Mouse (Mus musculus) G1E (cell line): ENCODE measurements around the gene Gpx1. TPM values are rescaled to one million over a fixed set of nuclear protein-coding genes. Genes with fewer than 3 reads are reported as not detected.

Experiments
- ATAC-seq: 2 replicates; pipeline ENCODE4 v1.8.0; 2016; ENCODE audit warnings: mild to moderate bottlenecking; ENCODE audit not compliant: insufficient number of reproducible peaks, poor library complexity, low FRiP score, severe bottlenecking; ENCODE audit errors: extremely low read depth
- DNase-seq: peaks from one replicate; pipeline ENCODE4 v3.0.0; 2012; ENCODE audit warnings: low spot score
- H3K27me3 ChIP-seq: 2 replicates; pipeline ENCODE4 v1.6.1; 2012; ENCODE audit warnings: mild to moderate bottlenecking, low read length, inconsistent platforms; ENCODE audit not compliant: insufficient read depth
- H3K36me3 ChIP-seq: replicated peaks from 2 replicates; pipeline ENCODE3; 2012; ENCODE audit warnings: mild to moderate bottlenecking, inconsistent platforms
- H3K4me1 ChIP-seq: 2 replicates; pipeline ENCODE4 v1.6.1; 2012; ENCODE audit warnings: low read depth, low read length, inconsistent platforms, mixed read lengths; ENCODE audit not compliant: insufficient read depth
- H3K4me3 ChIP-seq: 2 replicates; pipeline ENCODE4 v1.5.1; 2012; ENCODE audit warnings: low read depth, mild to moderate bottlenecking, inconsistent platforms, low read length, moderate library complexity, mixed read lengths
- H3K9me3 ChIP-seq: replicated peaks from 2 replicates; pipeline ENCODE4 v1.6.1; 2012; ENCODE audit warnings: inconsistent platforms
- CTCF ChIP-seq: IDR thresholded peaks from 2 replicates; pipeline ENCODE4 v1.5.1; 2012; ENCODE audit warnings: low read depth, low read length, inconsistent platforms, mixed read lengths
- GATA1 ChIP-seq: IDR thresholded peaks from 2 replicates; pipeline ENCODE4 v1.6.1; 2012; ENCODE audit warnings: borderline replicate concordance, low read length, inconsistent platforms, mixed read lengths
- GATA2 ChIP-seq: IDR thresholded peaks from 2 replicates; pipeline ENCODE4 v1.6.1; 2012; ENCODE audit warnings: low read depth, low read length, inconsistent platforms, borderline replicate concordance
- POLR2AphosphoS5 ChIP-seq: IDR thresholded peaks from 2 replicates; pipeline ENCODE4 v1.6.1; 2012; ENCODE audit warnings: low read depth, low read length, inconsistent platforms; ENCODE audit not compliant: insufficient replicate concordance
- TAL1 ChIP-seq: conservative IDR thresholded peaks from 2 replicates; pipeline ENCODE4 v1.6.1; 2012; ENCODE audit warnings: low read depth, low read length, inconsistent platforms, mixed read lengths
- polyA plus RNA-seq: library from polyadenylated mRNA; stranded (reverse); fragments of >175 nt; gene quantifications from 2 replicates; pipeline ENCODE4 v1.2.3, GENCODE M21; 2012
- total RNA-seq, 2 experiments: library from RNA; stranded (forward) in 1 of 2; stranded (reverse) in 1 of 2; fragments of 200-1000 nt in 1 of 2; fragments of >200 nt in 1 of 2; fragmentation: Nextera tagmentation in 1 of 2; gene quantifications; 2 replicates each; pipeline ENCODE4 v1.2.3; 2014 to 2017

Gpx1 gene
- total and polyA plus RNA-seq, 3 experiments: 543 to 1,695 (median 1,228) TPM

DNA sequence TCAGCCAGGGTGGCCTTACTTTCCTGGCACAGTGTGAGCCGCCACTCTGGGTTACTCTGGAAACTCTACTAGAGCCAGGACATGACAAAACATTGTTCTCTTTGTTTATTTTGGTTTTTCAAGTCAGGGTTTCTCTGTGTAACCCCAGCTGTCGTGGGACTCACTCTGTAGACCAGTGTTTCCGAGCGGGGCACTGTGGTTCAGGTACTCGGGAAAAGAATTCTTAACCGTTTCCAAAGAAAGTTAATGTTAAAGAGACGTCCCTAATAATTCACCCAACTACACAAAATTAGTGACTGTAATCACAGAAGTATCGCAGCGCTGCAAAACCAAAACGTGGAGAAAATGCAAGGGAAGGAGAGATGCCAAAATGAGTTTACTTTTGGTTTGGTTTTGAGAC is 49.9 kb downstream of the Gpx1 start:
- no peak for DNase-seq
- ATAC-seq: no peak
- TF ChIP-seq CTCF (no peak), GATA2 (no peak), POLR2AphosphoS5 (no peak), TAL1 (no peak), GATA1 (no peak)
- Histone ChIP-seq H3K9me3 (no peaks in the 10 kb centered on the region), H3K4me3 (no peak overlapping the region), H3K27me3 (no peaks in the 10 kb centered on the region), H3K4me1 (no peaks in the 10 kb centered on the region; the same call in 1 of the 2 replicates), H3K36me3 (peaks cover 96% of the 10 kb centered on the region)

DNA sequence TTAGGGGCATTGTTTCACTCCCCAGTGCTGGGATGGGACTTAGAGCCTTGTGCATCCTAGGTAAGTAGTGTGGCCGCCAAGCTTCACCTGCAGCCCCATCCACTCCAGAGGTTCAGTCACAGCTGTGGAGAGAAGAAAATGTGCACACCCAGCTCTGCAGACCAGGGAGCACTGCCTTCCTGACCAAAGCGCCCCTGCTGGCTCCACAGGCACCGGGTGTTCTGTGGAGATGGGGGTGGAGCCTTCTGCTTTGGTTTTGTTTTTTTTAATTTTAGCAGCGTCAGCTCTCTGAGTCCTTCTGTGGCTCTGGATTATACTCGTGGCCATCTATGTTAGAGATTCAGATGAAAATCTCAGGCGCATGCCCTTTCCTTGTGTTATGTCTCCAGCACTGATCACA is 50.5 kb downstream of the Gpx1 start:
- H3K27me3 ChIP-seq: no peaks in the 10 kb centered on the region
- ATAC-seq: no peak
- no peak overlapping the region for H3K4me3 ChIP-seq
- no peaks in the 10 kb centered on the region for H3K9me3 ChIP-seq
- no peaks in the 10 kb centered on the region; the same call in 1 of the 2 replicates for H3K4me1 ChIP-seq
- H3K36me3 ChIP-seq: peaks cover 96% of the 10 kb centered on the region
- no peak for DNase-seq
- TF ChIP-seq TAL1 (no peak), POLR2AphosphoS5 (no peak), GATA2 (no peak), CTCF (no peak), GATA1 (no peak)

Other genes with a start within 250 kb of the Gpx1 start
Only the 20 nearest of the 21 such genes appear.
- 4.7 and 5.0 TPM in 2 replicates for gene Bsn, start 148.5 kb upstream of the Gpx1 start, total RNA-seq (2014; fragmentation: Nextera tagmentation)
- 2.8 and 3.1 TPM in 2 replicates for gene Bsn, start 148.5 kb upstream of the Gpx1 start, total RNA-seq (2017)
- gene Bsn, start 148.5 kb upstream of the Gpx1 start, polyA plus RNA-seq: 6.1 and 7.9 TPM in 2 replicates
- gene Dag1, start 74.9 kb upstream of the Gpx1 start, total RNA-seq (2014; fragmentation: Nextera tagmentation): 21.9 and 22.1 TPM in 2 replicates
- 6.0 and 6.1 TPM in 2 replicates for gene Dag1, start 74.9 kb upstream of the Gpx1 start, total RNA-seq (2017)
- gene Dag1, start 74.9 kb upstream of the Gpx1 start, polyA plus RNA-seq: 11.9 and 13.5 TPM in 2 replicates
- gene Nicn1, start 48.5 kb upstream of the Gpx1 start, total RNA-seq (2014; fragmentation: Nextera tagmentation): 17.6 and 20.2 TPM in 2 replicates
- gene Nicn1, start 48.5 kb upstream of the Gpx1 start, total RNA-seq (2017): 5.8 and 7.6 TPM in 2 replicates
- gene Nicn1, start 48.5 kb upstream of the Gpx1 start, polyA plus RNA-seq: 0.35 and 0.52 TPM in 2 replicates
- gene Amt, start 42.0 kb upstream of the Gpx1 start, total RNA-seq (2014; fragmentation: Nextera tagmentation): 0.90 and 1.2 TPM in 2 replicates
- gene Amt, start 42.0 kb upstream of the Gpx1 start, total RNA-seq (2017): 0.44 and 0.93 TPM in 2 replicates
- 0.03 and 0.09 TPM in 2 replicates for gene Amt, start 42.0 kb upstream of the Gpx1 start, polyA plus RNA-seq
- gene Rhoa, start 32.8 kb upstream of the Gpx1 start, total RNA-seq (2014; fragmentation: Nextera tagmentation): 409 and 426 TPM in 2 replicates
- gene Rhoa, start 32.8 kb upstream of the Gpx1 start, total RNA-seq (2017): 215 and 235 TPM in 2 replicates
- gene Rhoa, start 32.8 kb upstream of the Gpx1 start, polyA plus RNA-seq: 122 and 136 TPM in 2 replicates
- gene Tcta, start 32.7 kb upstream of the Gpx1 start, total RNA-seq (2014; fragmentation: Nextera tagmentation): 24.2 TPM in 2 replicates
- gene Tcta, start 32.7 kb upstream of the Gpx1 start, total RNA-seq (2017): 11.9 and 14.6 TPM in 2 replicates
- gene Tcta, start 32.7 kb upstream of the Gpx1 start, polyA plus RNA-seq: 1.5 and 3.6 TPM in 2 replicates
- 126 and 131 TPM in 2 replicates for gene Usp4, start 8.9 kb downstream of the Gpx1 start, total RNA-seq (2014; fragmentation: Nextera tagmentation)
- 76.5 and 78.6 TPM in 2 replicates for gene Usp4, start 8.9 kb downstream of the Gpx1 start, total RNA-seq (2017)
- gene Usp4, start 8.9 kb downstream of the Gpx1 start, polyA plus RNA-seq: 60.8 and 97.3 TPM in 2 replicates
- gene 1700102P08Rik, start 53.9 kb downstream of the Gpx1 start, total RNA-seq (2014; fragmentation: Nextera tagmentation): not detected in 2 replicates
- gene 1700102P08Rik, start 53.9 kb downstream of the Gpx1 start, total RNA-seq (2017): 0.44 and 1.3 TPM in 2 replicates
- gene 1700102P08Rik, start 53.9 kb downstream of the Gpx1 start, polyA plus RNA-seq: 0.29 and 0.81 TPM in 2 replicates
- not detected in 2 replicates for gene Ccdc36, start 89.6 kb downstream of the Gpx1 start, total RNA-seq (2014; fragmentation: Nextera tagmentation)
- gene Ccdc36, start 89.6 kb downstream of the Gpx1 start, total RNA-seq (2017): 0.22 TPM in 1 of 2 replicates, not detected in the other
- not detected in 2 replicates for gene Ccdc36, start 89.6 kb downstream of the Gpx1 start, polyA plus RNA-seq
- gene BC048562, start 97.6 kb downstream of the Gpx1 start, total RNA-seq (2014; fragmentation: Nextera tagmentation): not detected in 2 replicates
- 0.22 TPM in 1 of 2 replicates, not detected in the other for gene BC048562, start 97.6 kb downstream of the Gpx1 start, total RNA-seq (2017)
- gene BC048562, start 97.6 kb downstream of the Gpx1 start, polyA plus RNA-seq: 0.08 TPM in 1 of 2 replicates, not detected in the other
- 52.4 and 53.0 TPM in 2 replicates for gene Ccdc71, start 121.6 kb downstream of the Gpx1 start, total RNA-seq (2014; fragmentation: Nextera tagmentation)
- 20.3 and 22.3 TPM in 2 replicates for gene Ccdc71, start 121.6 kb downstream of the Gpx1 start, total RNA-seq (2017)
- gene Ccdc71, start 121.6 kb downstream of the Gpx1 start, polyA plus RNA-seq: 24.1 and 25.6 TPM in 2 replicates
- 14.7 and 21.2 TPM in 2 replicates for gene Klhdc8b, start 122.7 kb downstream of the Gpx1 start, total RNA-seq (2014; fragmentation: Nextera tagmentation)
- gene Klhdc8b, start 122.7 kb downstream of the Gpx1 start, total RNA-seq (2017): 52.8 and 63.1 TPM in 2 replicates
- gene Klhdc8b, start 122.7 kb downstream of the Gpx1 start, polyA plus RNA-seq: 112 and 116 TPM in 2 replicates
- 0.15 TPM in 1 of 2 replicates, not detected in the other for gene Lamb2, start 140.8 kb downstream of the Gpx1 start, total RNA-seq (2014; fragmentation: Nextera tagmentation)
- 0.11 and 0.17 TPM in 2 replicates for gene Lamb2, start 140.8 kb downstream of the Gpx1 start, total RNA-seq (2017)
- gene Lamb2, start 140.8 kb downstream of the Gpx1 start, polyA plus RNA-seq: 0.07 TPM in 2 replicates
- gene Usp19, start 151.7 kb downstream of the Gpx1 start, total RNA-seq (2014; fragmentation: Nextera tagmentation): 70.6 and 197 TPM in 2 replicates
- 41.3 and 44.7 TPM in 2 replicates for gene Usp19, start 151.7 kb downstream of the Gpx1 start, total RNA-seq (2017)
- gene Usp19, start 151.7 kb downstream of the Gpx1 start, polyA plus RNA-seq: 87.7 and 102 TPM in 2 replicates
- gene Qars, start 168.8 kb downstream of the Gpx1 start, total RNA-seq (2014; fragmentation: Nextera tagmentation): 320 and 349 TPM in 2 replicates
- 196 and 201 TPM in 2 replicates for gene Qars, start 168.8 kb downstream of the Gpx1 start, total RNA-seq (2017)
- gene Qars, start 168.8 kb downstream of the Gpx1 start, polyA plus RNA-seq: 138 and 248 TPM in 2 replicates
- gene Qrich1, start 177.9 kb downstream of the Gpx1 start, total RNA-seq (2014; fragmentation: Nextera tagmentation): 179 and 214 TPM in 2 replicates
- gene Qrich1, start 177.9 kb downstream of the Gpx1 start, total RNA-seq (2017): 150 and 161 TPM in 2 replicates
- gene Qrich1, start 177.9 kb downstream of the Gpx1 start, polyA plus RNA-seq: 99.7 and 143 TPM in 2 replicates
- 145 and 154 TPM in 2 replicates for gene Impdh2, start 221.4 kb downstream of the Gpx1 start, total RNA-seq (2014; fragmentation: Nextera tagmentation)
- gene Impdh2, start 221.4 kb downstream of the Gpx1 start, total RNA-seq (2017): 247 and 299 TPM in 2 replicates
- gene Impdh2, start 221.4 kb downstream of the Gpx1 start, polyA plus RNA-seq: 167 and 176 TPM in 2 replicates
- 25.6 and 31.8 TPM in 2 replicates for gene Ndufaf3, start 228.5 kb downstream of the Gpx1 start, total RNA-seq (2014; fragmentation: Nextera tagmentation)
- 16.9 and 29.4 TPM in 2 replicates for gene Ndufaf3, start 228.5 kb downstream of the Gpx1 start, total RNA-seq (2017)
- 11.7 and 17.7 TPM in 2 replicates for gene Ndufaf3, start 228.5 kb downstream of the Gpx1 start, polyA plus RNA-seq
- 48.3 and 49.1 TPM in 2 replicates for gene Dalrd3, start 231.0 kb downstream of the Gpx1 start, total RNA-seq (2014; fragmentation: Nextera tagmentation)
- gene Dalrd3, start 231.0 kb downstream of the Gpx1 start, total RNA-seq (2017): 48.3 and 65.3 TPM in 2 replicates
- 101 and 121 TPM in 2 replicates for gene Dalrd3, start 231.0 kb downstream of the Gpx1 start, polyA plus RNA-seq
- gene Wdr6, start 239.8 kb downstream of the Gpx1 start, total RNA-seq (2014; fragmentation: Nextera tagmentation): 22.6 and 27.6 TPM in 2 replicates
- 36.3 and 39.2 TPM in 2 replicates for gene Wdr6, start 239.8 kb downstream of the Gpx1 start, total RNA-seq (2017)
- 16.9 and 30.0 TPM in 2 replicates for gene Wdr6, start 239.8 kb downstream of the Gpx1 start, polyA plus RNA-seq